Mouse (Mus musculus) forebrain, embryonic 15.5 days (tissue): Measurements from ENCODE around the gene Klrb1b. TPM values are rescaled to one million over a fixed set of nuclear protein-coding genes. Genes with fewer than 3 reads are reported as not detected.
"Not testable (repeated sequence)": the region's sequence is repeated elsewhere in the genome, so short reads cannot be mapped to it uniquely, and the experiment has no call there.

ENCODE experiments used
- ATAC-seq: fragments of 200-750 bp; cut with Nextera tagmentation; replicated peaks from 2 replicates; pipeline ENCODE4 v1.8.0; 2017; ENCODE audit warnings: mild to moderate bottlenecking, moderate TSS enrichment, moderate library complexity
- H3K27ac ChIP-seq: fragments of 300-500 bp; sonication (generic); replicated peaks from 2 replicates; pipeline ENCODE4 v1.5.1; 2015; ENCODE audit warnings: mild to moderate bottlenecking, inconsistent platforms
- H3K27me3 ChIP-seq: fragments of 300-500 bp; sonication (generic); 2 replicates; pipeline ENCODE4 v1.6.1; 2015; ENCODE audit warnings: inconsistent platforms
- H3K36me3 ChIP-seq: fragments of 300-500 bp; sonication (generic); 2 replicates; pipeline ENCODE4 v1.6.1; 2015; ENCODE audit warnings: mild to moderate bottlenecking, inconsistent platforms
- H3K4me1 ChIP-seq: fragments of 300-500 bp; sonication (generic); 2 replicates; pipeline ENCODE4 v1.6.1; 2015; ENCODE audit warnings: inconsistent platforms
- H3K4me2 ChIP-seq: fragments of 300-500 bp; sonication (generic); replicated peaks from 2 replicates; pipeline ENCODE4 v1.6.1; 2015; ENCODE audit warnings: mild to moderate bottlenecking, inconsistent platforms
- H3K4me3 ChIP-seq: fragments of 300-500 bp; sonication (generic); 2 replicates; pipeline ENCODE4 v1.5.1; 2015; ENCODE audit warnings: mild to moderate bottlenecking, inconsistent platforms
- H3K9ac ChIP-seq: fragments of 300-500 bp; sonication (generic); replicated peaks from 2 replicates; pipeline ENCODE4 v1.6.1; 2015; ENCODE audit warnings: mild to moderate bottlenecking, inconsistent platforms
- H3K9me3 ChIP-seq: fragments of 300-500 bp; sonication (generic); 2 replicates; pipeline ENCODE4 v1.6.1; 2016; ENCODE audit warnings: inconsistent platforms
- WGBS: fragments of 180-500 bp; shearing (Covaris S2); methylation state at CpG from one replicate; pipeline ENCODE4 v1.1.7; 2015; ENCODE audit warnings: mixed read lengths; 5-methylcytosine and 5-hydroxymethylcytosine counted together
- polyA plus RNA-seq: library from polyadenylated mRNA; unstranded; fragments of >200 nt; fragmentation: Nextera tagmentation; extraction: Ambion mirVana; gene quantifications from 2 replicates; pipeline ENCODE4 v1.2.1, GENCODE M21; 2015

The Klrb1b gene
- polyA plus RNA-seq, 1 experiment from 2014 or later: not detected

- no peak for ATAC-seq
- Histone ChIP-seq H3K9ac (no peak overlapping the region), H3K4me2 (no peak overlapping the region), H3K4me1 (peaks cover 11% of the 10 kb centered on the region), H3K27me3 (no peaks in the 10 kb centered on the region), H3K27ac (no peak overlapping the region), H3K4me3 (no peak overlapping the region), H3K9me3 (no peaks in the 10 kb centered on the region), H3K36me3 (no peaks in the 10 kb centered on the region)
- WGBS: 77% methylated on average over 8 of the region's 8 CpGs
These were observed 29.7 kb downstream of the Klrb1b start for GRCm38 (mm10) chr6:128796321-128796955.

GRCm38 (mm10) chr6:128793734-128794133 lies 32.4 kb downstream of the Klrb1b start:
- ATAC-seq: no peak
- WGBS: 76% methylated on average over 6 of the region's 6 CpGs
- H3K9ac ChIP-seq: no peak overlapping the region

GRCm38 (mm10) chr6:128790491-128790994 lies 35.6 kb downstream of the Klrb1b start:
- H3K9ac ChIP-seq, ATAC-seq, H3K4me1 ChIP-seq, H3K36me3 ChIP-seq, H3K4me3 ChIP-seq, H3K27ac ChIP-seq, H3K27me3 ChIP-seq, H3K9me3 ChIP-seq, H3K4me2 ChIP-seq: not testable (repeated sequence)
- 94% methylated on average over 4 of the region's 4 CpGs for WGBS

More at GRCm38 (mm10) chr6:128793734-128794133, 32.4 kb downstream of the Klrb1b start:
- Histone ChIP-seq H3K27ac (no peak overlapping the region), H3K4me1 (peaks cover 7% of the 10 kb centered on the region; the same call in 1 of the 2 replicates), H3K9me3 (no peaks in the 10 kb centered on the region), H3K27me3 (no peaks in the 10 kb centered on the region), H3K4me3 (no peak overlapping the region), H3K36me3 (no peaks in the 10 kb centered on the region), H3K4me2 (no peak overlapping the region)

GRCm38 (mm10) chr6:128789115-128789514 lies 37.0 kb downstream of the Klrb1b start, which contains the start of gene Klrb1c:
TSS of gene Klrb1c (minus strand) at chr6:128789215.
- H3K27ac ChIP-seq: no peak within 1 kb of the TSS
- H3K4me2 ChIP-seq: no peak within 1 kb of the TSS
- no peak within 1 kb of the TSS for H3K9ac ChIP-seq
- H3K4me3 ChIP-seq: no peak within 1 kb of the TSS
- H3K36me3 ChIP-seq: no peaks in the 10 kb centered on the region
- ATAC-seq: no peak
- no peaks in the 10 kb centered on the region for H3K9me3 ChIP-seq
- H3K27me3 ChIP-seq: no peaks in the 10 kb centered on the region
- 89% methylated on average over 2 of the region's 2 CpGs for WGBS
- no peaks in the 10 kb centered on the region for H3K4me1 ChIP-seq

- ATAC-seq: no peak
- Histone ChIP-seq H3K9me3 (no peaks in the 10 kb centered on the region), H3K4me2 (no peak overlapping the region), H3K36me3 (no peaks in the 10 kb centered on the region), H3K4me3 (no peak overlapping the region), H3K9ac (no peak overlapping the region), H3K27me3 (no peaks in the 10 kb centered on the region), H3K27ac (no peak overlapping the region), H3K4me1 (no peaks in the 10 kb centered on the region)
- WGBS: 75% methylated on average over 1 of the region's 1 CpGs
These were observed 37.6 kb downstream of the Klrb1b start for GRCm38 (mm10) chr6:128788517-128788916.

- H3K4me1 ChIP-seq, H3K9ac ChIP-seq, H3K4me3 ChIP-seq, H3K36me3 ChIP-seq, H3K27ac ChIP-seq, H3K9me3 ChIP-seq, ATAC-seq, H3K4me2 ChIP-seq, H3K27me3 ChIP-seq: not testable (repeated sequence)
- WGBS: 87% methylated on average over 1 of the region's 1 CpGs
These were observed 39.7 kb downstream of the Klrb1b start for GRCm38 (mm10) chr6:128786396-128786795.

GRCm38 (mm10) chr6:128769481-128770253 lies 56.5 kb downstream of the Klrb1b start:
- Histone ChIP-seq H3K27me3 (no peaks in the 10 kb centered on the region), H3K9me3 (no peaks in the 10 kb centered on the region), H3K9ac (no peak overlapping the region), H3K4me1 (0 out of 2 replicates have a peak, but pooled peaks cover 3% of the 10 kb centered on the region), H3K36me3 (no peaks in the 10 kb centered on the region), H3K27ac (no peak overlapping the region), H3K4me2 (no peak overlapping the region), H3K4me3 (no peak overlapping the region)
- no peak for ATAC-seq
- 80% methylated on average over 10 of the region's 10 CpGs for WGBS

- no peak overlapping the region for H3K9ac ChIP-seq
- no peaks in the 10 kb centered on the region for H3K36me3 ChIP-seq
- H3K27ac ChIP-seq: no peak overlapping the region
- H3K4me3 ChIP-seq: no peak overlapping the region
- 0 out of 2 replicates have a peak, but pooled peaks cover 3% of the 10 kb centered on the region for H3K4me1 ChIP-seq
- no peak overlapping the region for H3K4me2 ChIP-seq
- ATAC-seq: no peak
- H3K9me3 ChIP-seq: no peaks in the 10 kb centered on the region
- H3K27me3 ChIP-seq: no peaks in the 10 kb centered on the region
- WGBS: 74% methylated on average over 4 of the region's 4 CpGs
These were observed 58.1 kb downstream of the Klrb1b start for GRCm38 (mm10) chr6:128768047-128768446.

GRCm38 (mm10) chr6:128766486-128767254 lies 59.5 kb downstream of the Klrb1b start:
- not testable (repeated sequence) for H3K4me1 ChIP-seq, H3K4me2 ChIP-seq, H3K9ac ChIP-seq, H3K36me3 ChIP-seq, H3K27me3 ChIP-seq, H3K9me3 ChIP-seq, H3K4me3 ChIP-seq
- peak; percentile 9; the same call in 1 of the 2 replicates for ATAC-seq
- 59% methylated on average over 6 of the region's 6 CpGs for WGBS
- 0 out of 2 replicates have a peak overlapping the region, but pooled peaks have one; percentile 59 for H3K27ac ChIP-seq

GRCm38 (mm10) chr6:128765211-128765610 lies 60.9 kb downstream of the Klrb1b start:
- WGBS: 69% methylated on average over 1 of the region's 1 CpGs
- H3K4me2 ChIP-seq: no peak overlapping the region
- ATAC-seq: no peak
- peaks cover 6% of the 10 kb centered on the region for H3K4me1 ChIP-seq
- no peak overlapping the region for H3K4me3 ChIP-seq
- H3K9me3 ChIP-seq: no peaks in the 10 kb centered on the region
- no peak overlapping the region for H3K27ac ChIP-seq
- H3K9ac ChIP-seq: no peak overlapping the region
- H3K36me3 ChIP-seq: no peaks in the 10 kb centered on the region
- no peaks in the 10 kb centered on the region for H3K27me3 ChIP-seq

- Histone ChIP-seq H3K27me3 (no peaks in the 10 kb centered on the region), H3K36me3 (no peaks in the 10 kb centered on the region), H3K4me3 (peak overlapping the region; percentile 52), H3K27ac (peak overlapping the region; percentile 75), H3K4me1 (peaks cover 6% of the 10 kb centered on the region), H3K4me2 (peak overlapping the region; percentile 38), H3K9ac (peak overlapping the region; percentile 46), H3K9me3 (no peaks in the 10 kb centered on the region)
- WGBS: 14% methylated on average over 5 of the region's 5 CpGs
- ATAC-seq: no peak
These were observed 61.5 kb downstream of the Klrb1b start for GRCm38 (mm10) chr6:128764598-128764997.
